Mouse (Mus musculus) monocyte, adult 2 months (primary cell): ENCODE measurements at regions not wholly inside any gene's neighbourhood (a gene's known extent, or its start where the extent isn't known, plus 50 kb on each side); places are given as distances from the start of the nearest gene placed in this dataset.

Experiments used
- DNase-seq, 2 experiments: peaks; one replicate each; pipeline ENCODE4 v3.0.0; 2022; ENCODE audit warnings: low spot score in 2 of 2, low read depth in 1 of 2

- DNase-seq, result no peak
Measured at GRCm38 (mm10) chr1:52397460-52397859, 103.0 kb downstream of the Nab1 start.

- no peak for DNase-seq
Measured at GRCm38 (mm10) chr1:52392933-52393332, 107.5 kb downstream of the Nab1 start.

- DNase-seq, result no peak
Measured at GRCm38 (mm10) chr1:52388836-52389235, 111.6 kb downstream of the Nab1 start.

- no peak for DNase-seq
Measured at GRCm38 (mm10) chr1:52388118-52388517, 112.4 kb downstream of the Nab1 start.

- no peak for DNase-seq
Measured at GRCm38 (mm10) chr1:52387062-52387461, 113.4 kb downstream of the Nab1 start.

- DNase-seq, result no peak
Measured at GRCm38 (mm10) chr1:52375320-52375719, 125.2 kb downstream of the Nab1 start.

GRCm38 (mm10) chr1:52374666-52375065 is 125.8 kb downstream of the Nab1 start:
- DNase-seq, result no peak

GRCm38 (mm10) chr1:52373817-52374216 is 126.7 kb downstream of the Nab1 start:
- DNase-seq, result no peak

GRCm38 (mm10) chr1:52366386-52366785 is 133.4 kb upstream of the Gls start:
- DNase-seq, result no peak

GRCm38 (mm10) chr1:52363625-52364024 is 130.6 kb upstream of the Gls start:
- no peak for DNase-seq

- DNase-seq, result no peak
Measured at GRCm38 (mm10) chr1:52362976-52363375, 129.9 kb upstream of the Gls start.

GRCm38 (mm10) chr1:52354041-52354582 is 121.1 kb upstream of the Gls start:
- no peak for DNase-seq

GRCm38 (mm10) chr1:52342127-52342526 is 109.1 kb upstream of the Gls start:
- DNase-seq, result no peak

GRCm38 (mm10) chr1:52338704-52339103 is 105.7 kb upstream of the Gls start:
- DNase-seq, result no peak

GRCm38 (mm10) chr1:52338243-52338642 is 105.2 kb upstream of the Gls start:
- DNase-seq, result no peak

- DNase-seq, result no peak
Measured at GRCm38 (mm10) chr1:52336696-52337095, 103.7 kb upstream of the Gls start.

GRCm38 (mm10) chr1:52332013-52332412 is 99.0 kb upstream of the Gls start:
- DNase-seq, result no peak

- peak; percentile 21 for DNase-seq
Measured at GRCm38 (mm10) chr1:52331442-52331841, 98.4 kb upstream of the Gls start.

GRCm38 (mm10) chr1:52330496-52330895 is 97.5 kb upstream of the Gls start:
- DNase-seq, result no peak

GRCm38 (mm10) chr1:52328507-52328906 is 95.5 kb upstream of the Gls start:
- DNase-seq, result no peak

GRCm38 (mm10) chr1:52324356-52324755 is 91.3 kb upstream of the Gls start:
- no peak for DNase-seq

- DNase-seq, result no peak
Measured at GRCm38 (mm10) chr1:52312076-52312633, 79.1 kb upstream of the Gls start.

GRCm38 (mm10) chr1:52306892-52307291 is 73.9 kb upstream of the Gls start:
- peak; percentile 48 to 73 for DNase-seq
